Comparison of ENCODE assay signal across 8 mouse cellular contexts in the genomic region with DNA sequence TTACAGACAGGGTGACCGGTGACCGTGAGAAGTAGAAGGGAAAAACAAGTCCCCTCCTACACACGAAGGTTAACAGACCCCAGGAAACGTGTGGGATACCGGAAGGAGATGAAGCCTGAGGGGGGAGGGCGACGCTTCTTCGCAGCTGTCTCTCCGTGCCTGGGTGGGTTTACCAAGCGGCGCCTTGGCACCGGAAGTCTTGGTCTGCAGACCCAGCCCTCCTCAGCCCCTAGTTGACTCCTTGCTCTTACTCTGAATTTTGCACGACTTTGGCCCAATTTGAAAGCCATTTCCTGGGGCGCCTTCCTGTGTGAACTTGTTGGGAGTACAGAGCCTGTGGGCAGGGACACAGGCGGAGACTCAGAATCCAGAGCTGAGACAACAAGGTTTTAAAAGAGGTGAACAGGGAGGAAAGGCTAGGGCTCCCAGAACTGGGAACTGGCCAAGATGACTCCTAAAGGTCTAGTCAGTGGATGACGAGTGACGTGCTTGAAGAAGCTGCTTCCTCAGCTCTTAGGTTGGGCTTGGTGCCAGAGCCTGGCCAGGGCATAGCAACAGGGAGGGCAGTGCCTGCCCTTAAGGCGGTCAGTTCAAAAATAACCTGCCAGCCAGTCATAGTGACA. TPM values are rescaled to one million over a fixed set of nuclear protein-coding genes. Genes with fewer than 3 reads are reported as not detected.
DNase-seq lines count a peak whose midpoint lies in the region; ATAC-seq and TF ChIP-seq lines count a peak whose summit lies in the region.

No protein-coding gene starts in this region.

- peak; percentile 38; the same call in 1 of the 2 replicates for TF ChIP-seq EP300 in lung, postnatal 0 days (IDR thresholded peaks at IDR 0.05)

- H3K4me3 ChIP-seq in lung, postnatal 0 days (ENCODE audit: low read depth, low read length): peak overlapping the region; percentile 57
- peak overlapping the region; percentile 86 for H3K4me3 ChIP-seq in spleen, adult 2 months (ENCODE audit: extremely low read depth, insufficient read depth, insufficient read length)

- peak overlapping the region; percentile 87 for H3K4me2 ChIP-seq in lung, postnatal 0 days (replicated peaks; ENCODE audit: low read depth, low read length)

- peak; percentile 12; the same call in 1 of the 2 replicates for TF ChIP-seq POLR2A in spleen, adult 2 months (IDR thresholded peaks at IDR 0.05; ENCODE audit: low read depth, low read length)

- peak; percentile 29 for ATAC-seq in lung, postnatal 0 days

- H3K9me3 ChIP-seq in lung, postnatal 0 days (ENCODE audit: low read length): no peaks in the 10 kb centered on the region

- H3K27ac ChIP-seq in lung, postnatal 0 days (ENCODE audit: low read length): peak overlapping the region; percentile 98
- H3K27ac ChIP-seq in spleen, adult 2 months (ENCODE audit: insufficient read depth, low read length): peak overlapping the region; percentile 99

- no peaks in the 10 kb centered on the region for H3K27me3 ChIP-seq in lung, postnatal 0 days (replicated peaks; ENCODE audit: insufficient read depth, low read length)
- no peaks in the 10 kb centered on the region for H3K27me3 ChIP-seq in spleen, adult 2 months (ENCODE audit: control insufficient read depth, insufficient read depth, low read length)

- peak; percentile 23 for DNase-seq in embryo, embryonic 11 days
- DNase-seq in embryo, embryonic 10 days (ENCODE audit: low spot score): no peak
- DNase-seq in brain, adult 2 months (ENCODE audit: low read depth, low spot score): peak; percentile 48
- peak; percentile 73 to 78 for DNase-seq in heart, adult 9 months (ENCODE audit: low spot score in 2 of 2)
- DNase-seq in kidney, adult 9 months: peak; percentile 89
- DNase-seq in lung, postnatal 0 days (ENCODE audit: low spot score): peak; percentile 92
- DNase-seq in spleen, adult 2 months (ENCODE audit: low read depth in 1 of 2, low spot score in 2 of 2): peak in 1 of 2 experiments; percentile 72
- DNase-seq in left cerebral cortex, adult 9 months (ENCODE audit: low spot score in 2 of 2): no peak

- WGBS in lung, postnatal 0 days: 6% methylated on average over 18 of the region's 18 CpGs
- WGBS in spleen, adult 2 months: 1% methylated on average over 18 of the region's 18 CpGs

- H3K4me1 ChIP-seq in lung, postnatal 0 days (ENCODE audit: insufficient read depth, low read depth, low read length): peaks cover 30% of the 10 kb centered on the region; the same call in 1 of the 2 replicates
- H3K4me1 ChIP-seq in spleen, adult 2 months (ENCODE audit: control insufficient read depth, insufficient read depth, insufficient read length): peaks cover 14% of the 10 kb centered on the region; the same call in 1 of the 2 replicates

- H3K36me3 ChIP-seq in lung, postnatal 0 days (ENCODE audit: insufficient read depth, low read length): no peaks in the 10 kb centered on the region
- H3K36me3 ChIP-seq in spleen, adult 2 months (ENCODE audit: control insufficient read depth, insufficient read depth, low read length): peaks cover 19% of the 10 kb centered on the region

- peak overlapping the region; percentile 36 for H3K9ac ChIP-seq in lung, postnatal 0 days (replicated peaks; ENCODE audit: low read depth)

- no peak for TF ChIP-seq CTCF in lung, postnatal 0 days (IDR thresholded peaks at IDR 0.05)
- no peak for TF ChIP-seq CTCF in spleen, adult 2 months (IDR thresholded peaks at IDR 0.05; ENCODE audit: extremely low read depth, insufficient read depth, insufficient read length, insufficient replicate concordance)

RNA-seq across cellular contexts. Expression of a gene that starts 0.6 kb away (rescaled TPM):
- 5.5 and 6.5 TPM in 2 replicates for polyA plus RNA-seq in lung, postnatal 0 days (2015; fragmentation: Nextera tagmentation; extraction: Ambion mirVana)
- 90.1 and 127 TPM in 2 replicates for polyA plus RNA-seq in spleen, adult 2 months (2012; rRNA removed)

RNA-seq across cellular contexts. Expression of a gene that starts 0.7 kb away (rescaled TPM):
- polyA plus RNA-seq in lung, postnatal 0 days (2015; fragmentation: Nextera tagmentation; extraction: Ambion mirVana): 26.2 and 34.8 TPM in 2 replicates
- polyA plus RNA-seq in spleen, adult 2 months (2012; rRNA removed): 119 and 136 TPM in 2 replicates

RNA-seq across cellular contexts. Expression of a gene that starts 16.1 kb away (rescaled TPM):
- not detected in 2 replicates for polyA plus RNA-seq in lung, postnatal 0 days (2015; fragmentation: Nextera tagmentation; extraction: Ambion mirVana)
- polyA plus RNA-seq in spleen, adult 2 months (2012; rRNA removed): 7.6 and 7.9 TPM in 2 replicates

RNA-seq across cellular contexts. Expression of a gene that starts 28.2 kb away (rescaled TPM):
- polyA plus RNA-seq in lung, postnatal 0 days (2015; fragmentation: Nextera tagmentation; extraction: Ambion mirVana): 0.27 TPM in 1 of 2 replicates, not detected in the other
- polyA plus RNA-seq in spleen, adult 2 months (2012; rRNA removed): 0.25 TPM in 1 of 2 replicates, not detected in the other

RNA-seq across cellular contexts. Expression of a gene that starts 28.2 kb away (rescaled TPM):
- polyA plus RNA-seq in lung, postnatal 0 days (2015; fragmentation: Nextera tagmentation; extraction: Ambion mirVana): 96.0 and 108 TPM in 2 replicates
- 188 and 245 TPM in 2 replicates for polyA plus RNA-seq in spleen, adult 2 months (2012; rRNA removed)

Comparison
In these comparisons a context has a peak if more than half of its experiments do, and no peak if none do; other contexts are left out.
1. DNase-seq: peak in embryo, embryonic 11 days (single experiment), brain, adult 2 months (single experiment), heart, adult 9 months (2 of 2), kidney, adult 9 months (single experiment) and lung, postnatal 0 days (single experiment); none in embryo, embryonic 10 days (single experiment) and left cerebral cortex, adult 9 months (0 of 2).
2. RNA of a gene that starts 0.6 kb away (polyA plus RNA-seq): 90.1 to 127 TPM in spleen, adult 2 months; 5.5 to 6.5 TPM in lung, postnatal 0 days; every median in the first group is over 10 times any median in the second.